Mouse (Mus musculus): ENCODE measurements around the gene Bckdha. TPM values are rescaled to one million over a fixed set of nuclear protein-coding genes. Genes with fewer than 3 reads are reported as not detected.

Bckdha gene
- total and polyA plus RNA-seq, 3 experiments = 6.0 to 44.1 (median 20.4) TPM

DNA sequence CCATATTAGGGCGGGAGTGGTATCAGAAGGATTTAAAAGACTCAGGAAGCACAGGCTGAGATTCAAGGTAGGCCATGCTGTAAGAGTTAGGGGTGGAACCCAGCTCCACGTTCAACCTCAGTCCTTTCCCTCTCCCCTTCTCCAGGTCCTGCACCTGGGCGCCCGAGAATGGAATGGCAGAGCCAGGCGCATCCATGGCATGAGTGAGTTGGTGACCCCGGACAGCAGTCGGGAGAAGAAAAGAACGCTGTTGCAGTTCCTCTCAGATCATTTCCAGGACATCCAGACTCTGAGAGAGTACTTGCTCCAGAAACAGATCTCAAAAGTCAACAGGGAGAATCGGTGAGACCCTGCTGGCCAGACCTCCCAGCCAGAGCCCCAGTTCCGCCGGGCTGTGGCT is 38.0 kb downstream of the Bckdha start:
- H3K9me3 ChIP-seq (replicated peaks) = no peaks in the 10 kb centered on the region
- H3K27me3 ChIP-seq (ENCODE audit: insufficient read depth, low read length) = peaks cover 12% of the 10 kb centered on the region
- no peak for DNase-seq (ENCODE audit: low spot score)
- peaks cover 57% of the 10 kb centered on the region for H3K36me3 ChIP-seq (replicated peaks)
- no peak for TF ChIP-seq GATA2 (IDR thresholded peaks at IDR 0.05; ENCODE audit: borderline replicate concordance, low read depth, low read length)
- no peak for TF ChIP-seq GATA1 (IDR thresholded peaks at IDR 0.05; ENCODE audit: borderline replicate concordance, low read length)
- ATAC-seq (ENCODE audit: extremely low read depth, insufficient number of reproducible peaks, low FRiP score, poor library complexity, severe bottlenecking) = no peak
- H3K4me1 ChIP-seq (ENCODE audit: insufficient read depth, low read depth, low read length) = peaks cover 29% of the 10 kb centered on the region
- no peak overlapping the region for H3K4me3 ChIP-seq (ENCODE audit: low read depth, low read length)

DNA sequence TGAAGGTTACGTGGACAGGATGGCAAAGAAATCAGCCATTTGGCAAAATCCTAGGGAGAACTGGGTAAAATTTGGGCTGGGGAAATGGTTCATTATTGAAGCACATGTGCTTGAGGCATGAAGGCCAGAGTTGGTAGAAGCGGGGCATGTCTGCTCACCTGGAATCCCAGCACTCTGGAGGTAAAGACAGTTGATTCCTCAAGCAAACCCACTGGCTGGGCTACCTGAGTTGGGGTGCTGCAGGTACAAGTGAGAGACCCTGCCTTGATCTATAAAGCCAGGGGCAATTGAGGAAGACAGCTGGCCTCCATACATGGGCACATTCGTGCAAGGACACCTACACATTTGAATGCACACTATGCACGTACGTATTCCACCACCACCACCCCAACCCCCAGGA is 38.7 kb downstream of the Bckdha start:
- peaks cover 26% of the 10 kb centered on the region for H3K4me1 ChIP-seq (ENCODE audit: insufficient read depth, low read depth, low read length)
- TF ChIP-seq POLR2AphosphoS5 (IDR thresholded peaks at IDR 0.05; ENCODE audit: insufficient replicate concordance, low read depth, low read length) (no peak), CTCF (IDR thresholded peaks at IDR 0.05; ENCODE audit: low read depth, low read length) (no peak), GATA2 (IDR thresholded peaks at IDR 0.05; ENCODE audit: borderline replicate concordance, low read depth, low read length) (no peak), GATA1 (IDR thresholded peaks at IDR 0.05; ENCODE audit: borderline replicate concordance, low read length) (no peak), TAL1 (conservative IDR thresholded peaks at IDR 0.05; ENCODE audit: low read depth, low read length) (no peak)
- H3K27me3 ChIP-seq (ENCODE audit: insufficient read depth, low read length) = peaks cover 19% of the 10 kb centered on the region
- H3K36me3 ChIP-seq (replicated peaks) = peaks cover 50% of the 10 kb centered on the region
- DNase-seq (ENCODE audit: low spot score) = no peak
- H3K9me3 ChIP-seq (replicated peaks) = no peaks in the 10 kb centered on the region
- peak overlapping the region; percentile 82 for H3K4me3 ChIP-seq (ENCODE audit: low read depth, low read length)
- ATAC-seq (ENCODE audit: extremely low read depth, insufficient number of reproducible peaks, low FRiP score, poor library complexity, severe bottlenecking) = no peak

DNA sequence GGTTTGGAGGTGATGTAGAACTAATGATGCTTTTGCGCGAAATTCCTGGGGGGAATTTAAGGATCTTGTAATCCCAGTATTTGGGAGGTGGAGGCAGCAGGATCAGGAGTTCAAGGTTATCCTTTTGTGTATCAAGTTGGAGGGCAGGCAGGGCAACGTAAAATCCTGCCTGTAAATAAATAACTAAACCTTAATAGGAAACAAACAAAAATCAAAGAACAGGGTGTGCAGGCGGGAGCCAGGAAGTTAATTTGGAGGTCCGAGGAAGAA is 39.1 kb downstream of the Bckdha start:
- peaks cover 46% of the 10 kb centered on the region for H3K36me3 ChIP-seq (replicated peaks)
- H3K9me3 ChIP-seq (replicated peaks) = no peaks in the 10 kb centered on the region
- TF ChIP-seq GATA1 (IDR thresholded peaks at IDR 0.05; ENCODE audit: borderline replicate concordance, low read length) = no peak
- no peak for TF ChIP-seq CTCF (IDR thresholded peaks at IDR 0.05; ENCODE audit: low read depth, low read length)
- no peak for ATAC-seq (ENCODE audit: extremely low read depth, insufficient number of reproducible peaks, low FRiP score, poor library complexity, severe bottlenecking)
- peaks cover 23% of the 10 kb centered on the region for H3K27me3 ChIP-seq (ENCODE audit: insufficient read depth, low read length)
- H3K4me1 ChIP-seq (ENCODE audit: insufficient read depth, low read depth, low read length) = peaks cover 23% of the 10 kb centered on the region
- H3K4me3 ChIP-seq (ENCODE audit: low read depth, low read length) = peak overlapping the region; percentile 82
- DNase-seq (ENCODE audit: low spot score) = no peak

DNA sequence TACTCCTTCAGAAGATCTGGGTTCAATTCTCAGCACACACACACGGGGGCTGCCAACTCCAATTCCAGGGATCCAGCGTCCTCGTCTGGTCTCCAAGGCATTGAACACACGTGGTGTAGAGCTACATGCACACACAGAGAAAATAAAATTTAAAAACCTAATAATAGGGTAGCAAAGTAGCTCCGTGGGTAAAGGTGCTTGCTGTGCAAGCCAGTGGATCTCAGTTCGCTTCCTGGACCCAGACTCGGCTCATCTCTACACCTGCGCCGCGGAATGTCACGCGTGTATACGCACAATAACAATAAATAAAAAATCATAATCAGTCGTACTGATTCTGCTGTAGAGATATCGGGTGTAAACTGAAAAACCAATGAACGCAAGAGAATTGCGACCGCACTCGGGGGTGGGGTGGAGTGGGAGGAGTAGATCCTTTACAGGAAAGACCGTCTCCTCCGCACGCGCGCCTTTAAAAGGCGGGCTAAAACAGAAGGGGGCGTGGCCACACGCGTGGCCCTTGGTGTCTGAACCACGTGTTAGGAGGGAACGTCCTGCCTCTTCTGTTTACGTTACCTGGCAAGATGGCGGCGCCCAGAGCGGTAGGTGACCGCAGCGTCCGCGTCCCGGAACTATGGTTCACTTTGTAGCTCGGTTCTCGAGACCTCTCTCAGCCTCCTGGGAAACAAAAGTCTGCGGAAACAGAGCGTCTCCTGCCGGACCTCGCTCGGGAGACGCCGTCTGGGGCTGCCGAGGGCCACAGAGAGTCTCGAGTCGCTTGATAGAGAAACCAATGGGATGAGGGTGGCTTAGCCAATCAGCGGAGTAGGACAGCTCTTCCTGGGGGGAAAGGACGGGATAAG is 39.7 kb downstream of the Bckdha start, which contains the start of gene Dmac2:
Dmac2 (plus strand) TSS at position 550 of the 857 bp plus-strand sequence.
- peaks cover 17% of the 10 kb centered on the region for H3K4me1 ChIP-seq (ENCODE audit: insufficient read depth, low read depth, low read length)
- peak within 1 kb of the TSS; percentile 82 for H3K4me3 ChIP-seq (ENCODE audit: low read depth, low read length)
- TF ChIP-seq CTCF (IDR thresholded peaks at IDR 0.05; ENCODE audit: low read depth, low read length) (no peak), TAL1 (conservative IDR thresholded peaks at IDR 0.05; ENCODE audit: low read depth, low read length) (no peak), POLR2AphosphoS5 (IDR thresholded peaks at IDR 0.05; ENCODE audit: insufficient replicate concordance, low read depth, low read length) (no peak), GATA1 (IDR thresholded peaks at IDR 0.05; ENCODE audit: borderline replicate concordance, low read length) (no peak), GATA2 (IDR thresholded peaks at IDR 0.05; ENCODE audit: borderline replicate concordance, low read depth, low read length) (no peak)
- ATAC-seq (ENCODE audit: extremely low read depth, insufficient number of reproducible peaks, low FRiP score, poor library complexity, severe bottlenecking) = peak; percentile 95
- H3K27me3 ChIP-seq (ENCODE audit: insufficient read depth, low read length) = peaks cover 24% of the 10 kb centered on the region
- peaks cover 40% of the 10 kb centered on the region for H3K36me3 ChIP-seq (replicated peaks)
- DNase-seq (ENCODE audit: low spot score) = peak; percentile 90
- H3K9me3 ChIP-seq (replicated peaks) = no peaks in the 10 kb centered on the region

DNA sequence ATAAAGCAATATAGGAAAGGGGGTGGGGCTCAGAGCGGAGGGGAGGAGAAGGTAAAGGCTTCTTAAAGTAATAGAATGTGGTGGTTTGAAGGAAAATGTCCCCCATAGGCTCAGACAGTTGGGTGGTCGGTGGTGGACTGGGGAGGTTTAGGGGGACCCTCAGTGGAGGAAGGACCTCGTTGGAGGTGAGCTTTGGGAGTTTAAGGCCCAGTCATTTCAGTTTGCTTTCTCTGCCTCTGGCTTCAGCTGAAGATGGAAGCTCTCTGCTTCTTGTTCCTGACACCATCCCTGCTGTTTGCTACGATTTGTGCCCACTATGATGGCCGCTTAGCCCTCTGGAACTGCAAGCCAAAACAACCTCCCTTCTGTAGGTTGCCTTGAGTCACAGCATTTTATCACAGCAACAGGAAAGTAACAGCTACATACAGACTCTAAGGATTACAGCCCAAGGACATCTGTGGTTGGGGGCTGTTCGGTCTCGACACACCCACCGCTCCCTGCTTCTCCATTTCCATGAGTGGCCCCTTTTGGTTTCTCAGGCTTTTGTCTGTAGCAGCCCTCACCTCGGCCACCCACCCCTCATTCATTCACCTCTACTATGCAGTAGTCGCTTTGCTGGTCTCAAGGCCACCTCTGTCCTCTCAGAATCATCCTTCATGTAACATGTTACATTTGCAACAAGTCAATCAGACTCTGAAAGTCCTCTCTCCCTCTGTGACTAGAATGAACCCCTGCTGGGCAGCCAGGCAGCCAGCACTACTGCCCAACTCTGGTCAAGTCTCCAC is 41.2 kb downstream of the Bckdha start:
- Histone ChIP-seq H3K27me3 (ENCODE audit: insufficient read depth, low read length) (peaks cover 29% of the 10 kb centered on the region), H3K4me3 (ENCODE audit: low read depth, low read length) (no peak overlapping the region), H3K4me1 (ENCODE audit: insufficient read depth, low read depth, low read length) (peaks cover 15% of the 10 kb centered on the region), H3K9me3 (replicated peaks) (no peaks in the 10 kb centered on the region), H3K36me3 (replicated peaks) (peaks cover 25% of the 10 kb centered on the region)
- DNase-seq (ENCODE audit: low spot score) (no peak), ATAC-seq (ENCODE audit: extremely low read depth, insufficient number of reproducible peaks, low FRiP score, poor library complexity, severe bottlenecking) (no peak)
- TF ChIP-seq POLR2AphosphoS5 (IDR thresholded peaks at IDR 0.05; ENCODE audit: insufficient replicate concordance, low read depth, low read length) = no peak
- no peak for TF ChIP-seq TAL1 (conservative IDR thresholded peaks at IDR 0.05; ENCODE audit: low read depth, low read length)
- TF ChIP-seq CTCF (IDR thresholded peaks at IDR 0.05; ENCODE audit: low read depth, low read length) = no peak
- no peak for TF ChIP-seq GATA2 (IDR thresholded peaks at IDR 0.05; ENCODE audit: borderline replicate concordance, low read depth, low read length)
- no peak for TF ChIP-seq GATA1 (IDR thresholded peaks at IDR 0.05; ENCODE audit: borderline replicate concordance, low read length)

DNA sequence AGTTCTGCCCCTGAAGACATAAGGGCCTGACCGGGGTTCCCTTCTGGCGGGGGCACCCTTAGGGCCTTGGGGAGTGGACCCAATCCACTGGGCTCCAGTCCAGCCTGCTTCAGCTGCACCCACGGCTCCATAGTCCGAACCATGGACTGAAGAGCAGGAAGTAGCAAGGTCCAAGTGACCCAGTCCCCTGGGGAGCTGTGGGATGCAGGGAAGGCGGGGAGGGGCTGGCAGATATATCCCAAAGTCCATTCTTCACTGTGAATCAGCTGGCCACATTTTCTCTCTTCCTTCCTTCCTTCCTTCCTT is 43.1 kb downstream of the Bckdha start, which contains the start of gene Erich4:
Erich4 (minus strand) TSS at position 187 of the 306 bp plus-strand sequence.
- Histone ChIP-seq H3K9me3 (replicated peaks) (no peaks in the 10 kb centered on the region), H3K27me3 (ENCODE audit: insufficient read depth, low read length) (peaks cover 31% of the 10 kb centered on the region), H3K36me3 (replicated peaks) (peaks cover 6% of the 10 kb centered on the region), H3K4me1 (ENCODE audit: insufficient read depth, low read depth, low read length) (peaks cover 14% of the 10 kb centered on the region), H3K4me3 (ENCODE audit: low read depth, low read length) (no peak within 1 kb of the TSS)
- DNase-seq (ENCODE audit: low spot score) (no peak), ATAC-seq (ENCODE audit: extremely low read depth, insufficient number of reproducible peaks, low FRiP score, poor library complexity, severe bottlenecking) (no peak)
- TF ChIP-seq POLR2AphosphoS5 (IDR thresholded peaks at IDR 0.05; ENCODE audit: insufficient replicate concordance, low read depth, low read length) (no peak), CTCF (IDR thresholded peaks at IDR 0.05; ENCODE audit: low read depth, low read length) (no peak), TAL1 (conservative IDR thresholded peaks at IDR 0.05; ENCODE audit: low read depth, low read length) (no peak)

Data from G1E (cell line).